Mouse (Mus musculus) cerebellum, adult (tissue): Measurements from ENCODE around the gene Tgfbi.

Experiments
- ATAC-seq: cut with Nextera tagmentation; 2 replicates; pipeline ENCODE4 v1.9.2; 2017; ENCODE audit warnings: mild to moderate bottlenecking, moderate library complexity, mixed read lengths; ENCODE audit not compliant: insufficient number of reproducible peaks, low FRiP score, low TSS enrichment

Tgfbi gene

GRCm38 (mm10) chr13:56597296-56597695, 12.0 kb upstream of the Tgfbi start:
- ATAC-seq, result no peak

GRCm38 (mm10) chr13:56597831-56598612, 11.3 kb upstream of the Tgfbi start:
- ATAC-seq, result no peak

- no peak for ATAC-seq
Measured at GRCm38 (mm10) chr13:56599511-56599910, 9.8 kb upstream of the Tgfbi start.

- no peak for ATAC-seq
Measured at GRCm38 (mm10) chr13:56600216-56600890, 9.0 kb upstream of the Tgfbi start.

- no peak for ATAC-seq
Measured at GRCm38 (mm10) chr13:56601199-56601598, 8.1 kb upstream of the Tgfbi start.

- ATAC-seq, result peak; percentile 77
Measured at GRCm38 (mm10) chr13:56605503-56605902, 3.8 kb upstream of the Tgfbi start.

GRCm38 (mm10) chr13:56606724-56607123, 2.6 kb upstream of the Tgfbi start:
- no peak for ATAC-seq

GRCm38 (mm10) chr13:56607225-56607624, 2.1 kb upstream of the Tgfbi start:
- no peak for ATAC-seq

- no peak for ATAC-seq
Measured at GRCm38 (mm10) chr13:56607846-56608245, 1.5 kb upstream of the Tgfbi start.

GRCm38 (mm10) chr13:56611129-56611528, 1.8 kb downstream of the Tgfbi start:
- ATAC-seq, result no peak

- ATAC-seq, result no peak
Measured at GRCm38 (mm10) chr13:56611741-56612140, 2.4 kb downstream of the Tgfbi start.

- ATAC-seq, result no peak
Measured at GRCm38 (mm10) chr13:56612331-56612730, 3.0 kb downstream of the Tgfbi start.

- no peak for ATAC-seq
Measured at GRCm38 (mm10) chr13:56613366-56613998, 4.2 kb downstream of the Tgfbi start.

- ATAC-seq, result no peak
Measured at GRCm38 (mm10) chr13:56614768-56615167, 5.4 kb downstream of the Tgfbi start.

- ATAC-seq, result no peak
Measured at GRCm38 (mm10) chr13:56615223-56615622, 5.9 kb downstream of the Tgfbi start.

GRCm38 (mm10) chr13:56615864-56616263, 6.5 kb downstream of the Tgfbi start:
- ATAC-seq, result no peak

GRCm38 (mm10) chr13:56616386-56616785, 7.1 kb downstream of the Tgfbi start:
- ATAC-seq, result no peak

GRCm38 (mm10) chr13:56617197-56617596, 7.9 kb downstream of the Tgfbi start:
- ATAC-seq, result no peak

GRCm38 (mm10) chr13:56622201-56622757, 13.0 kb downstream of the Tgfbi start:
- ATAC-seq, result no peak

- ATAC-seq, result no peak
Measured at GRCm38 (mm10) chr13:56626524-56626923, 17.2 kb downstream of the Tgfbi start.

GRCm38 (mm10) chr13:56630081-56630480, 20.8 kb downstream of the Tgfbi start:
- ATAC-seq, result no peak
